In the genomic region with DNA sequence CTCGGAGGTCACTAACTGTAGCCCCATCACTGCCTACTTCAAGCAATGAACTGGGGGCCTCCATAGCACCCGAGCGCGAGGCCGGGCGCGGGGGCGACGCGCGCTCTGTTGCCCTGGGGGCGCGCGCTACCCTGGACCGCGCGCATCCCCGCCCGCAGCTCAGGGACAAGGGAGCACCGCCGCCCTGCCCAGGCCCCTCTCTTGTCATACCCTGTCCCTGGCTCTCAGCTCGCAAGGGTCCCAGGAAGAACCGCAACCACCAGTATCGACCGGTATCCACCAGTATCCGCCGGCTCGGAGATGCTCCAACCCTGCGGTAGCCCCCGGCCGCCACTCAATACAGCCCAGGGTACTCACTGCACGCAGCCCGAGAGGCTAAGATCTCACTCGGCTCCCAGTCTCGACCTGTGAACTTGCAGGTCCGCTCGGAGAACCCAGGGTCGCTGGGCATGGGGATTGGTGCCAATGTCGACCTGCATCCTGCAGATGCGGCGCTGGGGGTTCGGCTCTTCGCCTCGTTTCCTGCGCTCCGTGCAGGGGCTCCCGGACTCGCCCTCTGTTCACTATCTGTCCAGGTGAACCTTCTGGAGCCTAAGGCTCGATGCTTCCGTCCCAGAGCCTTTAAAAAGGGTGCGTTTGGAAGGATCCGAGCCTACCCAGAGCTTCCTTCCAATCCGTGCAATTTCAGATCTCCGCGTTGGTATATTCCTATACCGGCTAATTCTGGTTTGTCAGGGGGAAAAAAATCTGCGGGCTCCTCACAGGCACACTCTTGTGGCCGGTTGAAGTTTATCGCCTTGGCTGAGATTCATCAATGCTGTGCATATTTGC, we compare ENCODE assay signal across 8 mouse cellular contexts. TPM values are rescaled to one million over a fixed set of nuclear protein-coding genes. Genes with fewer than 3 reads are reported as not detected.
DNase-seq lines count a peak whose midpoint lies in the region; ATAC-seq and TF ChIP-seq lines count a peak whose summit lies in the region.

A gene (minus strand): TSS at position 632 of the 831 bp plus-strand sequence.

- H3K4me3 ChIP-seq in ES-Bruce4 (ENCODE audit: low read depth, low read length), result peak within 1 kb of the TSS; percentile 85
- H3K4me3 ChIP-seq in layer of hippocampus, adult 2 months, result peak within 1 kb of the TSS; percentile 79
- H3K4me3 ChIP-seq in lung, postnatal 0 days (ENCODE audit: low read depth, low read length), result peak within 1 kb of the TSS; percentile 34

- H3K9me3 ChIP-seq in ES-Bruce4 (replicated peaks; ENCODE audit: control insufficient read depth, insufficient read depth, low read length, poor library complexity, severe bottlenecking), result no peaks in the 10 kb centered on the region
- no peaks in the 10 kb centered on the region for H3K9me3 ChIP-seq in lung, postnatal 0 days (ENCODE audit: low read length)

- peak; percentile 7 for DNase-seq in adipocyte (ENCODE audit: low spot score)
- peak; percentile 69 for DNase-seq in embryo, embryonic 9.5 days (ENCODE audit: extremely low spot score)
- DNase-seq in heart, postnatal 10 days, result peak; percentile 9 to 21
- peak; percentile 46 to 47 for DNase-seq in layer of hippocampus, adult 2 months (ENCODE audit: low spot score in 2 of 2)
- DNase-seq in lung, postnatal 0 days (ENCODE audit: low spot score), result peak; percentile 45
- peak; percentile 65 for DNase-seq in right cerebral cortex, postnatal 25 days

- H3K27ac ChIP-seq in ES-Bruce4 (ENCODE audit: insufficient read depth, low read length), result no peak within 1 kb of the TSS
- peak within 1 kb of the TSS; percentile 94 for H3K27ac ChIP-seq in layer of hippocampus, adult 2 months
- H3K27ac ChIP-seq in lung, postnatal 0 days (ENCODE audit: low read length), result no peak within 1 kb of the TSS

- H3K4me2 ChIP-seq in lung, postnatal 0 days (replicated peaks; ENCODE audit: low read depth, low read length), result peak within 1 kb of the TSS; percentile 58

- intact Hi-C loops in heart, postnatal 10 days (cut with DNase I), result no loop called here

- TF ChIP-seq POLR2A in ES-Bruce4 (IDR thresholded peaks at IDR 0.05; ENCODE audit: insufficient read depth, low read length), result no peak

- peak within 1 kb of the TSS; percentile 65 for H3K9ac ChIP-seq in ES-Bruce4 (ENCODE audit: low read depth, poor library complexity, severe bottlenecking)
- no peak within 1 kb of the TSS for H3K9ac ChIP-seq in lung, postnatal 0 days (replicated peaks; ENCODE audit: low read depth)

- under 1% methylated on average over 59 of the region's 59 CpGs for WGBS in lung, postnatal 0 days

- H3K36me3 ChIP-seq in ES-Bruce4 (ENCODE audit: control insufficient read depth, insufficient read depth, low read length, poor library complexity, severe bottlenecking), result no peaks in the 10 kb centered on the region
- no peaks in the 10 kb centered on the region for H3K36me3 ChIP-seq in lung, postnatal 0 days (ENCODE audit: insufficient read depth, low read length)

- TF ChIP-seq EP300 in ES-Bruce4 (IDR thresholded peaks at IDR 0.05; ENCODE audit: insufficient read depth, low read depth, low read length), result no peak
- no peak for TF ChIP-seq EP300 in lung, postnatal 0 days (IDR thresholded peaks at IDR 0.05)

- H3K4me1 ChIP-seq in ES-Bruce4 (ENCODE audit: control insufficient read depth, insufficient read depth, low read length), result no peaks in the 10 kb centered on the region
- H3K4me1 ChIP-seq in lung, postnatal 0 days (ENCODE audit: insufficient read depth, low read depth, low read length), result 0 out of 2 replicates have a peak, but pooled peaks cover 5% of the 10 kb centered on the region

- peak; percentile 37; the same call in 1 of the 2 replicates for ATAC-seq in lung, postnatal 0 days
- no peak for ATAC-seq in CD4-positive, CD25-positive, alpha-beta regulatory T cell, adult 4 months

- H3K27me3 ChIP-seq in ES-Bruce4 (ENCODE audit: control insufficient read depth, insufficient read depth, low read length, poor library complexity, severe bottlenecking), result no peaks in the 10 kb centered on the region; the same call in 1 of the 2 replicates
- 0 out of 2 replicates have a peak, but pooled peaks cover 11% of the 10 kb centered on the region for H3K27me3 ChIP-seq in lung, postnatal 0 days (replicated peaks; ENCODE audit: insufficient read depth, low read length)

- TF ChIP-seq CTCF in ES-Bruce4 (IDR thresholded peaks at IDR 0.05; ENCODE audit: low read depth, low read length), result no peak
- TF ChIP-seq CTCF in layer of hippocampus, adult 2 months (conservative IDR thresholded peaks at IDR 0.05), result peak; percentile 52
- peak; percentile 25; the same call in 1 of the 2 replicates for TF ChIP-seq CTCF in lung, postnatal 0 days (IDR thresholded peaks at IDR 0.05)

RNA-seq across cellular contexts. Expression of the gene that starts here (rescaled TPM):
- 0.54 TPM in 1 of 2 replicates, not detected in the other for polyA plus RNA-seq in ES-Bruce4 (2011; ENCODE audit: insufficient read depth, insufficient read length, low read depth, missing spikeins)
- under 1 TPM in 1 of 2 experiments, not detected in 1; 0.17 TPM for total RNA-seq in heart, postnatal 10 days (2021)
- total RNA-seq in layer of hippocampus, adult 2 months (2021), result 10 to 100 TPM; 15.3 to 15.9 TPM
- polyA plus RNA-seq in lung, postnatal 0 days (2015; fragmentation: Nextera tagmentation; extraction: Ambion mirVana), result 0.04 TPM in 1 of 2 replicates, not detected in the other
- polyA plus RNA-seq in CD4-positive, CD25-positive, alpha-beta regulatory T cell, adult 4 months (2017; shearing (Covaris generic)), result not detected

Comparison
In these comparisons a context has a peak if more than half of its experiments do, and no peak if none do; other contexts are left out.
1. RNA of the gene that starts here (total RNA-seq): 15.3 to 15.9 TPM in layer of hippocampus, adult 2 months; 0.17 TPM in heart, postnatal 10 days; every median in the first group is over 10 times any median in the second.
2. Peak in DNase-seq in heart, postnatal 10 days; RNA of the gene not detected or under 1 TPM.
3. Peak in DNase-seq, ATAC-seq, H3K4me3 ChIP-seq and H3K4me2 ChIP-seq in lung, postnatal 0 days; RNA of the gene not detected or under 1 TPM.
4. H3K4me3 ChIP-seq: peak in every context shown above with its lines; median percentile 85 in ES-Bruce4; 79 in layer of hippocampus, adult 2 months; 34 in lung, postnatal 0 days.
5. DNase-seq: peak in every context shown above with its lines; median percentile 69 in embryo, embryonic 9.5 days; 65 in right cerebral cortex, postnatal 25 days; 46 in layer of hippocampus, adult 2 months; 45 in lung, postnatal 0 days; 15 in heart, postnatal 10 days; 7 in adipocyte.